8 mouse cellular contexts compared by ENCODE assay signal in the genomic region with DNA sequence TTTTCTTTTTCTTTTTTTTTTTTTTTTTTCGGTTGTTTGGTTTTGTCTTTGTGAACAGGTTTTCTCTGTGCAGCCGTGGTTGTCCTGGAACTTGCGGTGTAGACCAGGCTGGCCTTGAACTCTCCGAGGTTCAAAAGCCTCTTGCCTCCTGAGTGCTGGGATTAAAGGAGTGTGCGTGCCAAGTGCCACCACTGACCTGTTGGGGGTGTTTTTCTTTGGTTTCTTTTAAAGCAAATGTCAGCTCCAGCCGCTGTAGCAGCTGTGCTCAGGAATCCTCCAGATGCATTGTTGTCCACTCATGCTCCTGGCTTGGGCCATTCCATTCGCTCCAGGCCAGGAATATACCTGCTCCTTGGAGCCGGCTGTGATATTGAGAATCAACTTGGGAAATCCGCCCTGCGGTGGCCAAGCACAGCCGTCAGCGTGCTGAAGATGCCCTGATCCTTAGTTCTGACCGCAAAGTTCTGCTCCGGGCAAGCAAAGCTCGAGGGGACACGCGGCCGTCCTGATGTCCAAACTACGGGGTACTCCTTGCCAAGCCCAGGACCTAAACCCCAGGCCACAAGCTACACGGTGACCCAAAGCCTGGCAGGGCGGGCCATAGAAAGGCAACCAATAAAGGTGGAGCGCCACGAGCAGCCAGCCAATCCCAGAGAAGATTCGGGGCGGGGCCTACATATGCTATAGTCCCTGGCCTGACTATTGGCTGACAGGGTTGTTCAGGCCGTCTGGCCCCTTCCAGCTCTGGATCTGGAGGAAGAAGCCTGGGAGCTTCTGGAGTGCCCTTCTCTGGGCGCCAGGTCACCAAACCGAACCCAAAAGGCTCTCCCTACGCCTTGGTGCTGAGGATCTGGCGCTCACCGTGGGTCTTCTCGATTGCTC. TPM values are rescaled to one million over a fixed set of nuclear protein-coding genes. Genes with fewer than 3 reads are reported as not detected.
DNase-seq lines count a peak whose midpoint lies in the region; ATAC-seq lines count a peak whose summit lies in the region.

No protein-coding gene starts in this region.

- peak; percentile 36 to 59 for DNase-seq in CD8-positive naive resting alpha-beta T cell, adult 2 months (ENCODE audit: low read depth in 2 of 2, low spot score in 2 of 2)
- DNase-seq in c-Kit-positive CD71-negative TER-119-negative erythroid progenitor cells, embryonic 14.5 days (ENCODE audit: low read depth): peak; percentile 65
- peak; percentile 53 for DNase-seq in liver, embryonic 11.5 days (ENCODE audit: low spot score)
- DNase-seq in monocyte, adult 2 months (ENCODE audit: low read depth in 1 of 2, low spot score in 2 of 2): peak; percentile 14 to 34
- DNase-seq in spleen, postnatal 4 days (ENCODE audit: low spot score in 2 of 2): peak; percentile 73 to 79

- 0 out of 2 replicates have a peak, but pooled peaks cover 3% of the 10 kb centered on the region for H3K4me1 ChIP-seq in heart, embryonic 12.5 days (replicated peaks)
- H3K4me1 ChIP-seq in kidney, embryonic 15.5 days: peaks cover 13% of the 10 kb centered on the region
- no peaks in the 10 kb centered on the region for H3K4me1 ChIP-seq in liver, embryonic 11.5 days (replicated peaks; ENCODE audit: control insufficient read depth, insufficient read depth, low read length)

- ATAC-seq in erythroid progenitor cell, adult 5-6 weeks (replicated peaks; ENCODE audit: low FRiP score, poor library complexity, severe bottlenecking): peak; percentile 97
- ATAC-seq in heart, embryonic 12.5 days (ENCODE audit: insufficient number of reproducible peaks, low FRiP score): peak; percentile 97
- ATAC-seq in kidney, embryonic 15.5 days (replicated peaks; ENCODE audit: low FRiP score): peak; percentile 84
- peak; percentile 99 for ATAC-seq in liver, embryonic 11.5 days (replicated peaks; ENCODE audit: low FRiP score)

- WGBS in heart, embryonic 12.5 days: 47% methylated on average over 32 of the region's 32 CpGs
- 72% methylated on average over 32 of the region's 32 CpGs for WGBS in kidney, embryonic 15.5 days
- 58% methylated on average over 32 of the region's 32 CpGs for WGBS in liver, embryonic 11.5 days

- H3K9ac ChIP-seq in heart, embryonic 12.5 days: peak overlapping the region; percentile 65
- 0 out of 2 replicates have a peak overlapping the region, but pooled peaks have one; percentile 21 for H3K9ac ChIP-seq in kidney, embryonic 15.5 days
- no peak overlapping the region for H3K9ac ChIP-seq in liver, embryonic 11.5 days (ENCODE audit: low read depth, low read length)

- H3K4me3 ChIP-seq in heart, embryonic 12.5 days: peak overlapping the region; percentile 42
- peak overlapping the region; percentile 37 for H3K4me3 ChIP-seq in kidney, embryonic 15.5 days (replicated peaks)
- H3K4me3 ChIP-seq in liver, embryonic 11.5 days (ENCODE audit: low read depth, low read length): peak overlapping the region; percentile 31

- H3K9me3 ChIP-seq in heart, embryonic 12.5 days (replicated peaks): no peaks in the 10 kb centered on the region
- no peaks in the 10 kb centered on the region for H3K9me3 ChIP-seq in kidney, embryonic 15.5 days (replicated peaks)
- no peaks in the 10 kb centered on the region for H3K9me3 ChIP-seq in liver, embryonic 11.5 days (ENCODE audit: control insufficient read depth, low read length)

- no peaks in the 10 kb centered on the region for H3K36me3 ChIP-seq in heart, embryonic 12.5 days
- H3K36me3 ChIP-seq in kidney, embryonic 15.5 days: no peaks in the 10 kb centered on the region
- no peaks in the 10 kb centered on the region for H3K36me3 ChIP-seq in liver, embryonic 11.5 days (ENCODE audit: control insufficient read depth, insufficient read depth, low read length)

- H3K27ac ChIP-seq in heart, embryonic 12.5 days (ENCODE audit: poor library complexity, severe bottlenecking): peak overlapping the region; percentile 57; the same call in 1 of the 2 replicates
- no peak overlapping the region for H3K27ac ChIP-seq in kidney, embryonic 15.5 days
- H3K27ac ChIP-seq in liver, embryonic 11.5 days (ENCODE audit: low read depth, low read length): no peak overlapping the region

- H3K4me2 ChIP-seq in heart, embryonic 12.5 days: peak overlapping the region; percentile 55
- peak overlapping the region; percentile 55 for H3K4me2 ChIP-seq in kidney, embryonic 15.5 days
- peak overlapping the region; percentile 58 for H3K4me2 ChIP-seq in liver, embryonic 11.5 days

- H3K27me3 ChIP-seq in heart, embryonic 12.5 days (replicated peaks): no peaks in the 10 kb centered on the region
- H3K27me3 ChIP-seq in kidney, embryonic 15.5 days: no peaks in the 10 kb centered on the region
- H3K27me3 ChIP-seq in liver, embryonic 11.5 days (replicated peaks; ENCODE audit: control insufficient read depth, insufficient read depth, low read length): no peaks in the 10 kb centered on the region

RNA-seq across cellular contexts. Expression of gene Usp46, which starts 58.0 kb away (rescaled TPM):
- total RNA-seq in erythroid progenitor cell, adult 5-6 weeks (2015; ENCODE audit: low replicate concordance): 70.6 and 141 TPM in 2 replicates
- total RNA-seq in erythroid progenitor cell, adult 5-6 weeks (2017; ENCODE audit: low replicate concordance): 47.2 and 73.0 TPM in 2 replicates
- polyA plus RNA-seq in heart, embryonic 12.5 days (2016; fragmentation: Nextera tagmentation; extraction: Ambion mirVana): 41.4 and 44.7 TPM in 2 replicates
- 28.4 and 29.4 TPM in 2 replicates for polyA plus RNA-seq in kidney, embryonic 15.5 days (2015; fragmentation: Nextera tagmentation; extraction: Ambion mirVana)
- 32.9 and 37.0 TPM in 2 replicates for polyA plus RNA-seq in liver, embryonic 11.5 days (2014; fragmentation: Nextera tagmentation; extraction: Ambion mirVana)

Comparison
In these comparisons a context has a peak if more than half of its experiments do, and no peak if none do; other contexts are left out.
1. DNase-seq: peak in every context shown above with its lines; median percentile 76 in spleen, postnatal 4 days; 65 in c-Kit-positive CD71-negative TER-119-negative erythroid progenitor cells, embryonic 14.5 days; 53 in liver, embryonic 11.5 days; 48 in CD8-positive naive resting alpha-beta T cell, adult 2 months; 24 in monocyte, adult 2 months.